Mouse (Mus musculus) heart, postnatal 4 days (tissue): ENCODE measurements around the gene Bcan. TPM values are rescaled to one million over a fixed set of nuclear protein-coding genes. Genes with fewer than 3 reads are reported as not detected.

Experiments
- DNase-seq: peaks from one replicate; pipeline ENCODE4 v3.0.0; 2021
- total RNA-seq, 2 experiments: library from RNA; stranded (reverse); gene quantifications; 2 replicates each; pipeline ENCODE4 v1.2.3; 2021

Gene Bcan
- total RNA-seq, 2 experiments from 2014 or later = 0.12 to 0.29 TPM

GRCm38 (mm10) chr3:87971489-87972202 is 28.4 kb downstream of the Bcan start:
- no peak for DNase-seq

GRCm38 (mm10) chr3:87970939-87971488 is 29.0 kb downstream of the Bcan start, which contains the start of gene Nes:
TSS of gene Nes (plus strand) at chr3:87971078.
- peak; percentile 86 for DNase-seq

- DNase-seq = peak; percentile 74
Measured at GRCm38 (mm10) chr3:87970184-87970938, 29.7 kb downstream of the Bcan start.

- DNase-seq = peak; percentile 94
Measured at GRCm38 (mm10) chr3:87960586-87961191, 39.3 kb downstream of the Bcan start.

GRCm38 (mm10) chr3:87960191-87960585 is 39.8 kb downstream of the Bcan start:
- DNase-seq = no peak

GRCm38 (mm10) chr3:87959371-87959770 is 40.7 kb downstream of the Bcan start:
- no peak for DNase-seq

- no peak for DNase-seq
Measured at GRCm38 (mm10) chr3:87958967-87959366, 41.1 kb downstream of the Bcan start.

- no peak for DNase-seq
Measured at GRCm38 (mm10) chr3:87958476-87958875, 41.6 kb downstream of the Bcan start.

GRCm38 (mm10) chr3:87958056-87958455 is 42.0 kb downstream of the Bcan start:
- DNase-seq = no peak

GRCm38 (mm10) chr3:87952440-87952839 is 47.6 kb downstream of the Bcan start:
- DNase-seq = peak; percentile 24

- DNase-seq = no peak
Measured at GRCm38 (mm10) chr3:87951946-87952345, 48.1 kb downstream of the Bcan start.

- DNase-seq = no peak
Measured at GRCm38 (mm10) chr3:87949955-87950515, 50.0 kb downstream of the Bcan start.

GRCm38 (mm10) chr3:87949266-87949954 is 50.6 kb downstream of the Bcan start:
- no peak for DNase-seq

GRCm38 (mm10) chr3:87948378-87949265 is 51.4 kb downstream of the Bcan start, which contains the start of gene Crabp2:
TSS of gene Crabp2 (plus strand) at chr3:87948666.
- DNase-seq = no peak

- no peak for DNase-seq
Measured at GRCm38 (mm10) chr3:87947811-87948199, 52.2 kb downstream of the Bcan start.

GRCm38 (mm10) chr3:87947056-87947810 is 52.8 kb downstream of the Bcan start:
- no peak for DNase-seq

- DNase-seq = no peak
Measured at GRCm38 (mm10) chr3:87946541-87946860, 53.5 kb downstream of the Bcan start.

GRCm38 (mm10) chr3:87945781-87946540 is 54.1 kb downstream of the Bcan start:
- no peak for DNase-seq

GRCm38 (mm10) chr3:87944838-87945600 is 55.0 kb downstream of the Bcan start:
- DNase-seq = peak; percentile 34
